Mouse (Mus musculus) forebrain, embryonic 11.5 days (tissue): ENCODE results near the gene Snx30. TPM values are rescaled to one million over a fixed set of nuclear protein-coding genes. Genes with fewer than 3 reads are reported as not detected.

Experiments
- ATAC-seq: fragments of 200-750 bp; cut with Nextera tagmentation; replicated peaks from 2 replicates; pipeline ENCODE4 v1.8.0; 2017; ENCODE audit warnings: moderate TSS enrichment; ENCODE audit not compliant: low FRiP score
- DNase-seq: peaks from one replicate; pipeline ENCODE4 v3.0.0-alpha.2; 2017; ENCODE audit warnings: low spot score
- H3K27ac ChIP-seq: fragments of 300-500 bp; sonication (generic); 2 replicates; pipeline ENCODE4 v1.5.1; 2014; ENCODE audit warnings: low read depth, low read length
- H3K27me3 ChIP-seq: fragments of 300-500 bp; sonication (generic); 2 replicates; pipeline ENCODE4 v1.6.1; 2014; ENCODE audit warnings: mild to moderate bottlenecking, low read length, mixed read lengths; ENCODE audit not compliant: control insufficient read depth, insufficient read depth
- H3K36me3 ChIP-seq: fragments of 300-500 bp; sonication (generic); 2 replicates; pipeline ENCODE4 v1.6.1; 2014; ENCODE audit warnings: mild to moderate bottlenecking, low read length, moderate library complexity, mixed read lengths; ENCODE audit not compliant: control insufficient read depth, insufficient read depth
- H3K4me1 ChIP-seq: fragments of 300-500 bp; sonication (generic); replicated peaks from 2 replicates; pipeline ENCODE4 v1.6.1; 2014; ENCODE audit warnings: low read length, mixed read lengths; ENCODE audit not compliant: control insufficient read depth, insufficient read depth
- H3K4me2 ChIP-seq: fragments of 300-500 bp; sonication (generic); 2 replicates; pipeline ENCODE4 v1.6.1; 2014; ENCODE audit warnings: low read depth, mild to moderate bottlenecking, low read length, moderate library complexity, mixed read lengths; ENCODE audit not compliant: severe bottlenecking
- H3K4me3 ChIP-seq: fragments of 300-500 bp; sonication (generic); 2 replicates; pipeline ENCODE4 v1.5.1; 2014; ENCODE audit warnings: low read depth, low read length
- H3K9ac ChIP-seq: fragments of 300-500 bp; sonication (generic); 2 replicates; pipeline ENCODE4 v1.6.1; 2014; ENCODE audit warnings: low read length
- H3K9me3 ChIP-seq: fragments of 300-500 bp; sonication (generic); 2 replicates; pipeline ENCODE4 v1.6.1; 2016; ENCODE audit warnings: low read length, mixed read lengths; ENCODE audit not compliant: control insufficient read depth
- WGBS: fragments of 180-500 bp; shearing (Covaris S2); extraction: QIAGEN DNeasy Blood & Tissue Kit; methylation state at CpG from one replicate; pipeline ENCODE4 v1.1.7; 2014; 5-methylcytosine and 5-hydroxymethylcytosine counted together
- polyA plus RNA-seq: library from polyadenylated mRNA; unstranded; fragments of >200 nt; fragmentation: Nextera tagmentation; extraction: Ambion mirVana; gene quantifications from 2 replicates; pipeline ENCODE4 v1.2.1, GENCODE M21; 2014

Gene Snx30
- polyA plus RNA-seq, result 8.8 and 8.9 TPM in 2 replicates

- Histone ChIP-seq H3K36me3 (no peaks in the 10 kb centered on the region), H3K27ac (no peak within 1 kb of the TSS), H3K9ac (peak within 1 kb of the TSS; percentile 67), H3K4me3 (peak within 1 kb of the TSS; percentile 94), H3K27me3 (no peaks in the 10 kb centered on the region), H3K4me1 (no peaks in the 10 kb centered on the region; the same call in 1 of the 2 replicates), H3K9me3 (no peaks in the 10 kb centered on the region), H3K4me2 (peak within 1 kb of the TSS; percentile 97)
- DNase-seq, result peak; percentile 93
- peak; percentile 93 for ATAC-seq
- WGBS, result 4% methylated on average over 38 of the region's 45 CpGs
These were observed at the start of gene Snx30 for GRCm38 (mm10) chr4:59805181-59805967. TSS of gene Snx30 (plus strand) at chr4:59805840.

GRCm38 (mm10) chr4:59756332-59757082, 49.1 kb upstream of the Snx30 start:
- Histone ChIP-seq H3K4me3 (no peak overlapping the region), H3K4me2 (no peak overlapping the region), H3K9me3 (no peaks in the 10 kb centered on the region), H3K27ac (no peak overlapping the region), H3K36me3 (no peaks in the 10 kb centered on the region), H3K9ac (no peak overlapping the region), H3K4me1 (no peaks in the 10 kb centered on the region), H3K27me3 (no peaks in the 10 kb centered on the region)
- DNase-seq (no peak), ATAC-seq (no peak)
- WGBS, result 94% methylated on average over 9 of the region's 9 CpGs

- Histone ChIP-seq H3K9ac (no peak overlapping the region), H3K4me1 (no peaks in the 10 kb centered on the region), H3K4me3 (no peak overlapping the region), H3K9me3 (no peaks in the 10 kb centered on the region), H3K27me3 (no peaks in the 10 kb centered on the region), H3K27ac (no peak overlapping the region), H3K4me2 (no peak overlapping the region), H3K36me3 (no peaks in the 10 kb centered on the region)
- no peak for ATAC-seq
- no peak for DNase-seq
- 84% methylated on average over 12 of the region's 12 CpGs for WGBS
These were observed 47.9 kb upstream of the Snx30 start for GRCm38 (mm10) chr4:59757452-59758435.

- no peak overlapping the region for H3K27ac ChIP-seq
- H3K9me3 ChIP-seq, result no peaks in the 10 kb centered on the region
- DNase-seq, result no peak
- no peaks in the 10 kb centered on the region for H3K4me1 ChIP-seq
- 72% methylated on average over 4 of the region's 4 CpGs for WGBS
- no peak overlapping the region for H3K4me3 ChIP-seq
- H3K27me3 ChIP-seq, result no peaks in the 10 kb centered on the region
- H3K4me2 ChIP-seq, result no peak overlapping the region
- no peak overlapping the region for H3K9ac ChIP-seq
- ATAC-seq, result no peak
- no peaks in the 10 kb centered on the region for H3K36me3 ChIP-seq
These were observed 45.6 kb upstream of the Snx30 start for GRCm38 (mm10) chr4:59760016-59760415.

GRCm38 (mm10) chr4:59760636-59761364, 44.8 kb upstream of the Snx30 start:
- Histone ChIP-seq H3K27me3 (no peaks in the 10 kb centered on the region), H3K4me2 (no peak overlapping the region), H3K4me3 (no peak overlapping the region), H3K27ac (no peak overlapping the region), H3K9ac (no peak overlapping the region), H3K4me1 (no peaks in the 10 kb centered on the region; the same call in 1 of the 2 replicates), H3K36me3 (no peaks in the 10 kb centered on the region), H3K9me3 (no peaks in the 10 kb centered on the region)
- ATAC-seq, result no peak
- 69% methylated on average over 10 of the region's 10 CpGs for WGBS
- no peak for DNase-seq

GRCm38 (mm10) chr4:59761365-59761729, 44.3 kb upstream of the Snx30 start:
- Histone ChIP-seq H3K4me1 (no peaks in the 10 kb centered on the region; the same call in 1 of the 2 replicates), H3K27me3 (no peaks in the 10 kb centered on the region), H3K27ac (no peak overlapping the region), H3K9me3 (no peaks in the 10 kb centered on the region), H3K4me3 (no peak overlapping the region), H3K4me2 (no peak overlapping the region), H3K36me3 (no peaks in the 10 kb centered on the region), H3K9ac (no peak overlapping the region)
- WGBS, result 87% methylated on average over 4 of the region's 4 CpGs
- DNase-seq (no peak), ATAC-seq (no peak)

- H3K9ac ChIP-seq, result no peak overlapping the region
- no peak for ATAC-seq
- no peaks in the 10 kb centered on the region; the same call in 1 of the 2 replicates for H3K4me1 ChIP-seq
- no peaks in the 10 kb centered on the region for H3K9me3 ChIP-seq
- no peaks in the 10 kb centered on the region for H3K27me3 ChIP-seq
- 82% methylated on average over 7 of the region's 7 CpGs for WGBS
- no peak overlapping the region for H3K4me2 ChIP-seq
- H3K36me3 ChIP-seq, result no peaks in the 10 kb centered on the region
- no peak overlapping the region for H3K27ac ChIP-seq
- no peak overlapping the region for H3K4me3 ChIP-seq
- no peak for DNase-seq
These were observed 40.7 kb upstream of the Snx30 start for GRCm38 (mm10) chr4:59764950-59765349.
